Mouse (Mus musculus): ENCODE data around the gene Smpd3. TPM values are rescaled to one million over a fixed set of nuclear protein-coding genes. Genes with fewer than 3 reads are reported as not detected.
"Not testable (repeated sequence)": the region's sequence is repeated elsewhere in the genome, so short reads cannot be mapped to it uniquely, and the experiment has no call there.

Smpd3 gene
- polyA plus RNA-seq, 1 experiment: 6.5 TPM

DNA sequence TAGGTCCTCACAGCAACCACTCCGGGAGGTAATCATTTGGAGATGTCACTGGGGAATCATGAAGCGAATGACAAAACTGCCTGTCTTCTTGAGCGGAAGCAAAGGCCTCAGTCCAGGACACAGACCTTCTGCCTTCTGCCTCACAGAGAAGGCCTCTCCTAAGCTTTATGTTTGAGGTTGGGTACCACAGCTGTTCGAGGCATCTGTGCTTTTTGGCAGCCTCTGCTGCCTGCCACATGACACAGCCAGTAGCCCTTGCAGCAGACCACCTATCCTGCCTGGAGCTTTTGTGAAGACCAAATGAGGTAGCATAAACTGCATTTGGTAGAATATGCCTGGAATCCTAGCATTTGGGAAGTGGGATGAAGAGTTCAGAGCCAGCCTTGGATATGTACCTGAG lies 11.2 kb downstream of the Smpd3 start:
- no peak for DNase-seq (ENCODE audit: low read depth)

DNA sequence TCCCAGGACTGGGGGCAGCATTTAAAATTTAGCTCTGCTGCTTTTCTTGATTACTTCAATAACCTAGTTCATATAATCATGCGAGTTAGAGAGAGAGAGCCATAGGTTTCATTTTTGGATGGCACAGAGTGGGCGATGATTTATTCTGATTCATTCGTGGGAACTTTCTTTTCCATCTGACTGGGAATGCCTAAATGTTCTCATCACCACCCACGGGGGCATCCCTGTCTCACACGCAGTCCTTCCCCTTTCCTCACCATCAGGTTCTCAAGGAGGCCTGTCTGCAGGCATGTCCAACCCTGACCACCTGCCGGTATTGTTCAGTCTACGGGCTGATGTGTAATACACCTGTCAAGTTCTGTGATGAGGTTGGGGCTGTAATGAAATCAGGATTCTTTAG lies 16.4 kb downstream of the Smpd3 start:
- no peak for DNase-seq (ENCODE audit: low read depth)

DNA sequence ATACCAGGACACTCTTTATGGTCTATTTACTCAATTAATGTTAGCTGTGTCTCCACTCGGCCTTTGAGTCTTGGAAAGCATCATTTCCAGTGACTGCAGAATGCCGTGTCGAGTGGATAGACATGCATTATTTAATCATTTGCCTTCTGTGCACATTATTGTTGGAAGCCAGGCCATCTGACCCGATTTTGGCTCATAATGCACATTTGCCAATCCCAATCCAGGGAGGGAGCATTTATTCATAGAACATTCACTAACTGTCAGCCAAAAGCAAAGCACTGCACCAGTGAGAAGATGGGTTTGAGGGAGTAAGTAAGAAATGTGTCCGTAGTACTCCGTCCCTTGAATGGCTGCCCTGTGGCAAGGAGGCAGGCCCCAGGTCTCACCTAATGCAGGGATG lies 17.8 kb downstream of the Smpd3 start:
- DNase-seq (ENCODE audit: low read depth): no peak

DNA sequence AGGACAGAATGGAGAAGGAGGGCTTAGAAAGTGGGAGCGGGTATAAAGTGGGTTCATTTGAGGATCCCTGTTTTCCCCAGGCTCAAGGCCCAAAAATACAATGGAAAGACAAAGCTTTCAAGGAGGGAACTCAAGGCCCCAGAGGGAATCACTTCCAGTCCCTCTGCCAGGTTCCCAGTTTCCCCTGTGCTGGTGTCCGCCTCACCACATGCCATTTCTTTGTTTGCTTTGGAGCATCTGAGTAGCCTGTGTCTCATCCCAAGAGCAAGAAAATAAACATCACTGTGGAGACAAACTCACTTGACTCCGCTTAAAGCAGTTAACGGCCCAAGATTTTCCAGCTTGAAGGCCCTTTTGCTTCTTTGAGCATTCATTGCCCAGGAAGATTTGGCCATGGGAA lies 20.7 kb downstream of the Smpd3 start:
- no peak for DNase-seq (ENCODE audit: low read depth)

DNA sequence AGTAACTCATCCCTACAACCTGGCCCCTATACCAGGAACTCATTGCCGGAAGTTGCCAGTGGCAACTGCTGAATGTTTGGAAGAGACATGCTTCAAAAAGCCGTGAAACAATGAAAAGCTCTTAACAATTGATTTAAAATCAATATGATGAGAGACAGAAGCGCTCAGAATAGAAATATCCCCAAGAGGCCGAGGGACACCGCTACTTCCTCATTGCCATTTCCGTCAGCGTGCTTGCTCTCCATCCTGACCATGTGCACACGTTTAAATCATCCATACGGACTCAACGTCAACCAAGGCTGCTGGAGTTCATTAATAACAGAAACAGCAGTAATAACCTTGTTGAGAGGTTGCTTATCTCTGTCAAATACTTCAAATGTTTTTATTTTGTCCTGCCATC lies 21.3 kb downstream of the Smpd3 start:
- no peak for DNase-seq (ENCODE audit: low read depth)

DNA sequence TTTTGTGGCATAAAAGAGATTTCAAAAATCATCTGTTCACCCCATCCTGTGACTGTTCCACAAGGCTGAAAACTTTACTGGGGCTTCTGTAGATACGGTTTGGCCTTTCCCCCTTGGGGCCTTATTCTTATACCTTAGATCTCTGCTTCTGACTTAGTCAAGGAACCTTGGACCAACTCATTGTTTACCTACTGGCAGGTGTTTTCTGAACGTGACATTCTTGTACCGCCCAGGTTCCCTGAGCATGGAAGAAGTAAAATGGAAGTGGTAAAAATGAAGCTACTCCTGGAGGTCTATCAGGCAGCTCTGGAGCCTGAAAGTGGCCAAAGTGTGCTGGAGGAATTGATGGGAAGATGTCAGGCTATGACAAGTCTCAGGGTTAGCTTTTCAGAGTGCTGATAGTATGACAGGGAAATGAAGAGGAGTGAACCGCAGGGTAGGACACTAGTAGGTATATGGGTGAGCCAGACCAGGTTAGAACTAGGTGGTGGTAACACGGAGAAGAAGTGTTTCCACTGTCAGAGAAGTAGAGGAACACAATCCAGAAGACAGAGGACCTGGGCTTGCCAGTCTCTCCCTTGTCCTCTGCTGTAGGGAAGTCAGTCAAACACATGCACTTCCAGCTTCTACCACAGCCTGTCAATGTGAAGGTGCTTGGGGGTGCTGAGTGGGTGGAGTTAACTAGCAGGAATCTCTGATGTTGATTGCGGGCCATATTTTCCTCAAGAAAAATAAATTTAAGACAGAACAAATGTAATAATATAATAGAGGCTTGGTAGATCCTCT lies 22.2 kb downstream of the Smpd3 start:
- no peak for DNase-seq (ENCODE audit: low read depth)

DNA sequence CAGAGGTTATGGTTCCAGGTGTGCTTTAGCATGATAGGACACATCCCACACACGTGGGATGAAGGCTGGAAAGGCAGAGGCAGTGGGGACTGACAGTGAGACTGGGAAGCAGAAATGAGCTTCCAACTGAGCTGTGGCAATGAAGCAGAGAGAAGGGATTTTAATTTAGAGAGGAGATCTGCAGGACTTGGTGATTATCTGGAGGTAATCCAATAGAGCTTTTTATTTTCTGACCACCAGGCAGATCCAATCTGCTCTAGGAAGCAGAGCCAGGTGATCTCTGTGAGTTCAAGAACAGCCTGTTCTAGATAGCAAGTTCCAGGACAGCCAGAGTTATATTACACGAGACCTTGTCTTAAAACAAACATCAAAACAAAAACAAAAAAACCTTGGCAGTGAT lies 24.0 kb downstream of the Smpd3 start:
- DNase-seq (ENCODE audit: low read depth): no peak

DNA sequence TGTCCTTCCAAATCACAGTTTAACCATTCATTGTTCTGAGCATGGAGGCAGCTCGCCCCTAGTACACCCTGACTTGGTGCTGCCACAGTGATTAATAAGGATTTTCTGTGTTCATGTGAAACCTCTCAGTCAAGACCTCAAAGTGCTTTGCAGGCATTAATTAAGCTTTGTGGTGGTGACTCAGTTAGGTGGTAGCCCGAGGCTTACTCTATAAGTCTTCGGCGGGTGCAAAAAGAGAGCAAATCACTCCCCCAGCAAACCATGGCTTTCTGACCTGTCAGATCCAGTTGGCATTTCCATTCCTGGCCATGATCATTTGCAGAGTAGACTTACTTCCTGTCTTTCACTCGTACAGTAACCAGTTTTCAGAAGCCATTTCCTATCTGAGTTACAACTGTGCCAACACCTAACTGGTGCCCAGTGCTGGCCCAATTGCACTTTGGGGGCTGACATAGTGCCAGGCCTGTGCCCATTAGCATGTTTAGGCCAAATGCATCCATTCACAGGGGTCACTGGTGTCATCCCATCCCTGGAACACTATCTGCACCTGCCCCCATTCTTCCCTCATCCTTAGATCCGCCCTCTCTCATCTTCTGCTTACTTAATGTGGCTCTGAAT lies 24.6 kb downstream of the Smpd3 start:
- DNase-seq (ENCODE audit: low read depth): no peak

DNA sequence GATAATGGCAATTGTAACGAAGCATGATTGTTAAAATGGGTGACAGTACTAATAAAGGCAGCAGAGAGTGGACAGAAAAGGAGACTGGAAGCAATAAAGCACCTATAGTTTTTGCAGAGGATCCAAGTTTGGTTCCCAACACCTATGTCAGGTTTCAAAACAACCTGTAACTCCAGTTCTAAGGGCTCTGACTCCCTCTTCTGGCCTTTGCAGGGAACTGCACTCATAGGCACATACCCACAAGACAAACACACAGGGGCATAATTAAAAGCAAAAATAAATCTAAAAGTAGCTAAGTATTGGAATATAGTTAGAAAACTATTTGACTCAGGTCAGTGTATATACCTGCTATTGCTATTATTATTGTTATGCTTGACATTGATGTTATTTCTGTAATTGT lies 25.8 kb downstream of the Smpd3 start:
- no peak for DNase-seq (ENCODE audit: low read depth)

DNA sequence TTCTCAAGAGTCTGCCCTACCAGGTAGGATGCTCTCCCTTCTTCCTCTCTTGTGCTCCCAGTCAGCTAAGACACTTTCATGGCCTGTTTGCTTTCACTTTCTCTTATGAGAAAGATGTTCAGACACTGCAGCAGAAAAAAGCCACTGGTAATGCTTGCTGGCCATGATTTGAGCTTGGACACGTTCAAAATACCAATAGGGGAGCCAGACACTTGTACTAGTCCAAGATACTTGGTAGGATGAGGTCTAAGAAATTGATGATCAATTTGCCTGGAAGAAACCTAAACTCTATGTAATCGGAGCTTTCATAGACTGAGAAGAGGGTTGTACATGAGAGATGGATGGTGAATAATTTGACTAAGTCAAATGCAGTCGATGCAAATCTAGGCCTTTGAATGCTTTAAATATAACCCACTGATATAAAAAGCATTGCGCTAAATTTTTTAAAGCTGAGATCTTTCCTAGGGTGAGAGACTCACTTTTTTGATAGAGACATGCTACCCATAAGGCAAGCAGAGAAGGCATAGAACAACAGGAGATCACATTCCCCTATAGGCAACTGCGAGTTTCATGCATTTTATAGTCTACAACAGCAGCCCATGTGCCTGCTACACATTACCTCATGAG lies 27.6 kb downstream of the Smpd3 start:
- DNase-seq (ENCODE audit: low read depth): no peak

DNA sequence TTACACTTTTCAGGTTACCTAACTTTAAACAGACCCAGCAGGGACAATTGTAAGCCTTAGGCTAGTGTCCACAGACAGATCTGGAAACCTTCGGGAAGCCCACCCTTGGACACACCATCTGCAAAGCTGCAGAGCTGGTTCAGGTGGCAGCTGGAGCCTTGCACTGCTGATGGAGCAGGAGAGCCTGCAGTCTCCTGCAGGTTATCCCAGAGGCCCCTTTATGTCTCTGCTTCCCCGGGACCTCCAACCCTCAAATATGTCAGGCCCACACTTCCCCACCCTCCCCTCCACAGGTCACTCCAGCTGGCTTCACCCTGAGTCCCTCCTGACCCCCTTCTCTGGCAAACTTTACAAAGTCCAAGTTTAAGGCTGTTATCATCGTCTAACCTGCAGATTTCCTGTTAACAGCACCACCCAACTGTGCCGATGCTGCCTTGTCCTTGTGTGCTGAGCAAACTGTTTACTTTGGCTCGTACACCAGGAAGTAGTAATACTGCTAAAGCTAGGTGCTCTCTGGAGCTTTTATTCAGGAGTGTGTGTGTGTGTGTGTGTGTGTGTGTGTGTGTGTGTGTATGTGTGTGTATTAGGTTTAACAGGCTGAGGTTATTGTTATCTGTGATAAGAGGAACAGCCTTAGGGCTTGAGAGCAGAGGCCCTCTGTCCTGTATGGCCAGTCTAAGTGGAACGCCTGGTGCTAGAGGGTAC lies 29.6 kb downstream of the Smpd3 start:
- peak; percentile 12 for DNase-seq (ENCODE audit: low read depth)

DNA sequence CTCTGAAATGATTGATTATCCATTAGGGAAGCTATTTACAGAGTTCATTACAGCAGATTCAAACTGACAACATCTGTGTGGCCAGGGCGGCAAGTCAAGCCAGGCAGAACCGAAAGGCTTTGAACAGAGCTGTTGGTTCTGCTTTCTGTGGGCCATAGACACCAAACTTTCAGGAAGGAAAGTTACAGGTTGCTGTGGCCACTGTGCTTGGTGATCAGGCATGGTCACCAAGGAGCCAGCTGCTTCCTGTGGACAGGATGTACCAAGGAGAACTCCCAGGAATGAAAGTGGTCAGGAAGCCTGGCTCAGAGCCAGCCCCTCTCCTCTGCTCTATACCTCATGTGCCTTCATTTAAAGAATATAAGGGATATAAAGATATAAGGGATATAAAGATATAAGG lies 30.2 kb downstream of the Smpd3 start:
- DNase-seq (ENCODE audit: low read depth): no peak

DNA sequence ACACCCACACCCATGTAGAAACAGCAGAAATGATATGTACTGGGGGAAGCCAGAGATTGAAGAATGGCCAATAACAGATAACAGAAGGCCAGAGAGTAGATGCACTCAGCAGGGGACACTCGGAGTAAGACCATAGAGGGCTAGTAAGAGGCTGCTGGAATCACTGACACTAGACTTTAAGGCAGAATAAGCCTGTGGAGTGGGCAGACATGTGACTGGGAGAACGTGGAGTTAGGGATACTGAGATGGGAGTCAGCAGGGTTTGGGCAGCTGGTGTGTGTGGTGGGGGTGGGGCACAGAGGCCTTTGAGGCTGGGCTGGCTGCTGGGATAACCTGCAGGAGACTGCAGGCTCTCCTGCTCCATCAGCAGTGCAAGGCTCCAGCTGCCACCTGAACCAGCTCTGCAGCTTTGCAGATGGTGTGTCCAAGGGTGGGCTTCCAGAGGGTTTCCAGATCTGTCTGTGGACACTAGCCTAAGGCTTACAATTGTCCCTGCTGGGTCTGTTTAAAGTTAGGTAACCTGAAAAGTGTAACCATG lies 31.0 kb downstream of the Smpd3 start:
- not testable (repeated sequence) for DNase-seq (ENCODE audit: low read depth)

DNA sequence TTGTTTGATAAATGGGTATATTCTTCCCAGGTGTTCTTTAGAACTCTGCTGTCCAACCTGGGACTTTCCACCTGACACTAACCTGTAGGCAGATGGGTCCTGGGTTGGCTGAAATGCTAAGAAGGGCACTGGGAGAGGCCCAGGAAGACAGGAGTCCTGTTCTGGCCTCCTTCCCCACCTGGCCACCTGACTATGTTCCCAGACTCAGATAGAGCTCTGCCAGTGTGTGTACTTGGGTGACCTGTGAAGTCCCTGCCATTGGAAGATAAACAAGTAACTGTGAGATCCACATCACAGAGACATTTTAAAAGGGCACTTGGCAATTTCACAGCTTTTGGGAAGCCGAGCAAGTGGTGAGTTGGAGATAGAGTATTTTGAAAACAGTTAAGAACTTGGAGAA lies 31.7 kb downstream of the Smpd3 start:
- no peak for DNase-seq (ENCODE audit: low read depth)

DNA sequence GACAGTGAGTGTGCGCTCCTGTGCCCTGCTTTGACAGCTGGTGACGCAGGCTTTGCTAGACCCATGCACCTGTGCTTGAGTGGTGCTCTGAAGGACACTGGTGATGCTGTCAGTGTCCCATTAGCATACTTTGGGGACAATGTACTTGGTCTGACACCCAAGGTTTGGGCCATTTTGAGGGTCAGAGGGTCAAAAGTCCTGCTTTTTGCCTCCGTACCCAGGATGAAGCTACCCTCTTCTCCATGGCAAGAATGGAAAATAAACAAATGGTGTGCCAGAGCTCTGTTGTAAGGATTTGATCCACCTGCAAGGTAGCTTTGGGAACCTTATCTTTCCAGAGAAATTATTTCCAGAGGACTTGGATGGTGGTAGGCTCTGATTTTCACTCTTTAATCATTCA lies 32.5 kb downstream of the Smpd3 start:
- no peak for DNase-seq (ENCODE audit: low read depth)

DNA sequence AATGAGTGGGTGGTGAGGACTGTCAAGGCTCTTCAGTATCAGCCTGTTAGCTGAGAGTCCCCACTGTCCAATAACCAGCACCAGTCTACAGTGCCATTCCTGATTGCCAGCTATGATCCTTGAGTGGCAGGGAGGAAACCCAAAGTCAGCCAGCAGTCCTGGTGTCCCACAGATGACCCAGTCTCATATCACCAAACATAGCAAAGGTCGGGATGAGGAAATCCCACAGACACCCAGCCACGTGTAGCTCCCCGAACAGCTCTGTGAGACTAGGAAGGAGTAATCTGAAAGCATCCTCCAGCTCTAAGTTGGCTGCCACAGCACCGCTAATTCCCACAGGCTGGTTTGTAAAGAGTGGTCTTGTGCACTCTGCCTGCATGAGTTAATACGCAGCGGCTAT lies 33.5 kb downstream of the Smpd3 start:
- no peak for DNase-seq (ENCODE audit: low read depth)

DNA sequence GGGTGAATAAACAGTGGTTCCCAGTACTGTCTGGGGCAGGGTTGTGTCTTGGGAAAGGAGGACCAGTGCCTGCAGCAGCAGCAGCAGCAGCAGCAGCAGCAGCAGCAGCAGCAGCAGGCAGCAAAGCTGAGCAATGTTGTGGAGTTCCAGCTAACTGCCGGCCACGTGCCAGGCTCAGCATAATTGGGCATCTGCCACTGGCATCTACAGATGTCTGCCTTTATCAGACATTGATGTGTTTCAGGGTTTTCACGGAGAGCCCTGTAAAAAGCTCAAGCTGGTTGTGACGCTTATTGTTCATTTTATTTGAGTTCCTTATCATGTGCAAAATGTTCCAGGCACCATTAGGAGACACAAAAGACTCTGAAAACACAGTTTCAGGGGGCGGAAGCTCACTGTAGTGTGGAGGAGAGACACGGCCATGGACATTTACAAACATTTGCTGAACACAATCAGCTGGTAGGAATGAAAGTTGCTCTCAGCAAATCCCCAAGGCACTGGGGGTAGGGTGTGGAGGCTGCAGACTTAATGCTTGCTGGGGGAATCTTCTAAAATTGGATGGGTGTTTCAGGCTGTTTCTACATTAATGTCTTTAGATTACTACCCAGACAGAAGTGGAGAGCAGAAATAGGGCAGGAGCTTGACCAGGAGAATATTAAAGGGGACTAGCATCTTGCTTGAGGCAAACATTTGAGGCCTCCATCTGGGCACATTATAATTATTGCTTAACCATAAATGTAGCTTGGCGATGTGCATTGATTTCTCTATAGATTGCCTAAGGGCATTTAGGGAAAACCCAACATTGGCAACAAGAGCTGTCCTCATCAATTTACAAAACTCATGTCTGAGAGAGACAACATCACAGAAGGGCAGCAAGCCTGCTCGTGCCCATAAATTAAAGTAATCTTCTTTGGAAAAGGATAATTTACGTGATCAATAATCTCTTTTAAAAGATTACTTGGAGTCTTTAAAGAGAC lies 36.8 kb downstream of the Smpd3 start:
- no peak for DNase-seq (ENCODE audit: low read depth)

DNA sequence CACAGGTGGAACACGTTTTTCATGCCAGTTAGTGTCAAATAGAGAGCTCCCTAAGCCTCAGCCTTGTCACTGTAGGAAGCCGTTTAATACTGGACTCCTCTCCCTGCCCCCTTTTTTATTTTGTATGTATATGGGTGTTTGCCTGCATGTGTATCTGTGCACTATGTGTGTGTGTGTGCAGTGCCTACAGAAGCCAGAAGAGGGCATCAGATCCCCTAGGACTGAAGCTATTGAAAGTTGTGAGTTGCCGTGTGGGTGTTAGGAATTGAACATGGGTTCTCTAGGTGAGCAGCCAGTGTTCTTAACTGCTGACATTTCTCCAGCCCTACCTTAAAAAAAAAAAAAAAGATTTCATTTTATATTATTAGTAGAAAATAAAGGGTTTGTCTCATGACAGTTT lies 38.1 kb downstream of the Smpd3 start:
- DNase-seq (ENCODE audit: low read depth): no peak

DNA sequence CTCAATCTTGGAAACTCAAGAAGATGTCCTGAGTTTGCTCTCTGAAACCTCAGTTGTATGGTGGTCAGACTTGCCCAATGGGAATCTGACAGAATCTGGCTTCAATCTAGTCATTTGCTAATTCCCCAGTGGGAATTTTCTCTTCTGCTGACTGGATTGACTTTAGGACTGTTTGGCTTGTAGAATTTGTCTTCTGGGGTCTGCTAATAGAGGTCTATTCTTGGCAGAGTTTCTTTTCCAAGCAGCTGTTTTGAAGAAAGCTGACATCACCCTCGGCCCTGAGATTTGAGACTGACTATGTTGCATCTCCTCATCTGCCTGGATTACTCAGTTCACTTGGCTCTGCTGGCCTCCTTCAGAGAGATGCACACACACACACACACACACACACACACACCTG lies 38.9 kb downstream of the Smpd3 start:
- no peak for DNase-seq (ENCODE audit: low read depth)

DNA sequence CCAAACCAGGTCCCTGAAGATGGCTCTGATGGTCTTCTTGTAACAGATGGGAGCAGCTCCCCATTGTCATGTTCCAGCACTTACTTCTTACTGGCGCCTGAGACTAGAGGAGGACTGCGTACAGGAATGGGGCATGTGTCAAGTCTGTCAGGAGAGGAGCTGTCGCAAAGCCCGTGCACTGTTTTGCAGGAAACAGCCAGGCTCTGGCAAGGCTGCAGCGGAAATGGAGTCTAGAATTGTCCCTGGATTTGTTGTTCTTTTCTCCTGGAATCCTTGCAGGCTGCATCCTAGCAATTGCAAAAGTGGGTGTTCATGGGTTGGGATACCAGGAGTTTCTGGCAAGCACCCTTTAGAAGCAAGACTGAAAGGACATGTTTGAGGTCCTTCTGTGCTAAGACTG lies 39.5 kb downstream of the Smpd3 start:
- no peak for DNase-seq (ENCODE audit: low read depth)
